Mouse (Mus musculus): ENCODE results near the gene Sorbs1. TPM values are rescaled to one million over a fixed set of nuclear protein-coding genes. Genes with fewer than 3 reads are reported as not detected.

The Sorbs1 gene
- polyA plus RNA-seq, 1 experiment from 2014 or later: 111 TPM

GRCm38 (mm10) chr19:40438907-40439306 is 74.7 kb downstream of the Sorbs1 start:
- Histone ChIP-seq H3K27ac (replicated peaks) (no peak overlapping the region), H3K9ac (ENCODE audit: low read length) (no peak overlapping the region), H3K4me1 (replicated peaks; ENCODE audit: control insufficient read depth, insufficient read depth) (peaks cover 16% of the 10 kb centered on the region; the same call in 1 of the 2 replicates), H3K4me3 (ENCODE audit: low read depth, low read length) (no peak overlapping the region), H3K4me2 (replicated peaks; ENCODE audit: low read depth) (no peak overlapping the region), H3K9me3 (ENCODE audit: control insufficient read depth, low read length) (no peaks in the 10 kb centered on the region), H3K27me3 (ENCODE audit: control insufficient read depth, insufficient read depth, low read length) (no peaks in the 10 kb centered on the region), H3K36me3 (ENCODE audit: control insufficient read depth, insufficient read depth, low read length) (no peaks in the 10 kb centered on the region)
- ATAC-seq (ENCODE audit: low FRiP score, low TSS enrichment) (no peak), DNase-seq (ENCODE audit: low spot score) (no peak)
- TF ChIP-seq EP300 (optimal IDR thresholded peaks at IDR 0.05) (no peak), CTCF (IDR thresholded peaks at IDR 0.05; ENCODE audit: low read depth) (no peak)
- 92% methylated on average over 10 of the region's 10 CpGs for WGBS

DNA sequence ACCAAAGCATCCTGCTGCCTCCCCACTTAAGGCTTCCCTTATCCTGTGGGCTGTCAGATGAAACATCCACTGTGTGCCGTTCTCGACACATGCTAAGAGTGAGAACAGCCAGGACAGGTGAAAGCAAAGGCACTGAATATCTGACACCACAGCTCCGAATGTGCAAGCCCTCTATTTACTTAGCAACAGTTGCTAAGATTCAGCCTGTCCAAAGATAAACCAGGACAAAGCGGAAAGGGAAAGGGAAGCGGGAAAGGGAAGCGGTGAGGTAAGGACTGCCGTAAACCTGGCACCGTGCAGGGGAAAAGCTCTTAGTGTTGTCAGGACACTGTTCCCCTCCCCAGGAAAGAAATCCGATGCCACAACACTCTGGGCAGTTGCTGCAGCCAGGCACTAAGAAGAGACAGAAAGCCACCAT is 75.9 kb downstream of the Sorbs1 start:
- 36% methylated on average over 9 of the region's 9 CpGs for WGBS
- H3K9ac ChIP-seq (ENCODE audit: low read length): no peak overlapping the region
- no peaks in the 10 kb centered on the region for H3K36me3 ChIP-seq (ENCODE audit: control insufficient read depth, insufficient read depth, low read length)
- no peaks in the 10 kb centered on the region for H3K27me3 ChIP-seq (ENCODE audit: control insufficient read depth, insufficient read depth, low read length)
- H3K4me1 ChIP-seq (replicated peaks; ENCODE audit: control insufficient read depth, insufficient read depth): peaks cover 16% of the 10 kb centered on the region; the same call in 1 of the 2 replicates
- no peak for TF ChIP-seq EP300 (optimal IDR thresholded peaks at IDR 0.05)
- TF ChIP-seq CTCF (IDR thresholded peaks at IDR 0.05; ENCODE audit: low read depth): no peak
- peak; percentile 39 for DNase-seq (ENCODE audit: low spot score)
- no peak overlapping the region for H3K4me3 ChIP-seq (ENCODE audit: low read depth, low read length)
- H3K4me2 ChIP-seq (replicated peaks; ENCODE audit: low read depth): 0 out of 2 replicates have a peak overlapping the region, but pooled peaks have one; percentile 9
- H3K27ac ChIP-seq (replicated peaks): peak overlapping the region; percentile 69
- no peaks in the 10 kb centered on the region for H3K9me3 ChIP-seq (ENCODE audit: control insufficient read depth, low read length)
- ATAC-seq (ENCODE audit: low FRiP score, low TSS enrichment): peak; percentile 80

DNA sequence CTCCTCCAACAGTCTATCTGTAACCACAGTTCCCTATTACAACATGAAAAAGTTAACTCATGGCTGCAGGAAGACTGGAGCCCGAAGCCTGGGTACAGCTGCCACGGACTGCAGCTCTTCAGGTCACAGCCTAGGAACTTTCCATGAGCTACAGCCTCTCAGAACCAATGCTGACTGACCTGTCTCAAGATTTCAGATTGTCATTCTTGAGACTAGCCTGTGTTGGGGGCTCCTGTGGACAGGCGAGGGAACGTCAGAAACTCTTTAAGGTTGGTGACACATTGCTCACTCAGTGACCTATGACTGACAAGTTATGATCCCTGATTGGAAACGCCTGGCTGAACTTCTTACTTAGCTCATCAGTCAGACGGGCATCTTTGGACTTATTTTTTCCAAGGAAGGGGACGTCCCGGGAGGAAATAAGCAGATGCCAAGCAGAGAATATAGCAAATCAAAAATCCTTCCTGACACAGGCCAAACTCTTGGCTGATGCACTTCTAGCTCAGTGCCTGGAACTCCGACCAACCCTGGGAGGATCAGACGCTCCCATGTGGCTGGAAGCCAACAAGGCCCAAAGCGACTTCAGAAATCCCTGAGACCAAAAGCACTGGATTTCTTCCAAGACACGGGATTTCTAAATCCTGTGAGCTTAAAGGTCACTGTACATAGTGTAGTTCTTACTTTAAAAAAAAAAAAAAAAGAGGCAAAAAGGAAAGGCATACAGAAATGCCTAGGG is 76.9 kb downstream of the Sorbs1 start:
- TF ChIP-seq CTCF (IDR thresholded peaks at IDR 0.05; ENCODE audit: low read depth): no peak
- TF ChIP-seq EP300 (optimal IDR thresholded peaks at IDR 0.05): no peak
- ATAC-seq (ENCODE audit: low FRiP score, low TSS enrichment): no peak
- WGBS: 34% methylated on average over 12 of the region's 12 CpGs

GRCm38 (mm10) chr19:40435797-40436196 is 77.8 kb downstream of the Sorbs1 start:
- H3K4me1 ChIP-seq (replicated peaks; ENCODE audit: control insufficient read depth, insufficient read depth): peaks cover 16% of the 10 kb centered on the region; the same call in 1 of the 2 replicates
- 79% methylated on average over 2 of the region's 2 CpGs for WGBS
- no peak overlapping the region for H3K9ac ChIP-seq (ENCODE audit: low read length)
- H3K36me3 ChIP-seq (ENCODE audit: control insufficient read depth, insufficient read depth, low read length): no peaks in the 10 kb centered on the region
- TF ChIP-seq CTCF (IDR thresholded peaks at IDR 0.05; ENCODE audit: low read depth) (no peak), EP300 (optimal IDR thresholded peaks at IDR 0.05) (no peak)
- no peak overlapping the region for H3K4me2 ChIP-seq (replicated peaks; ENCODE audit: low read depth)
- H3K27ac ChIP-seq (replicated peaks): no peak overlapping the region; the same call in 1 of the 2 replicates
- ATAC-seq (ENCODE audit: low FRiP score, low TSS enrichment) (no peak), DNase-seq (ENCODE audit: low spot score) (no peak)
- H3K4me3 ChIP-seq (ENCODE audit: low read depth, low read length): no peak overlapping the region
- no peaks in the 10 kb centered on the region for H3K27me3 ChIP-seq (ENCODE audit: control insufficient read depth, insufficient read depth, low read length)
- H3K9me3 ChIP-seq (ENCODE audit: control insufficient read depth, low read length): no peaks in the 10 kb centered on the region

More for the DNA sequence above, 76.9 kb downstream of the Sorbs1 start:
- Histone ChIP-seq H3K27me3 (ENCODE audit: control insufficient read depth, insufficient read depth, low read length) (no peaks in the 10 kb centered on the region), H3K9ac (ENCODE audit: low read length) (no peak overlapping the region), H3K4me2 (replicated peaks; ENCODE audit: low read depth) (no peak overlapping the region), H3K36me3 (ENCODE audit: control insufficient read depth, insufficient read depth, low read length) (no peaks in the 10 kb centered on the region), H3K4me1 (replicated peaks; ENCODE audit: control insufficient read depth, insufficient read depth) (peaks cover 16% of the 10 kb centered on the region; the same call in 1 of the 2 replicates), H3K4me3 (ENCODE audit: low read depth, low read length) (no peak overlapping the region), H3K27ac (replicated peaks) (peak overlapping the region; percentile 63; the same call in 1 of the 2 replicates), H3K9me3 (ENCODE audit: control insufficient read depth, low read length) (no peaks in the 10 kb centered on the region)
- DNase-seq (ENCODE audit: low spot score): peak; percentile 25

- H3K27me3 ChIP-seq (ENCODE audit: control insufficient read depth, insufficient read depth, low read length): no peaks in the 10 kb centered on the region
- ATAC-seq (ENCODE audit: low FRiP score, low TSS enrichment) (no peak), DNase-seq (ENCODE audit: low spot score) (no peak)
- no peak overlapping the region for H3K4me3 ChIP-seq (ENCODE audit: low read depth, low read length)
- H3K36me3 ChIP-seq (ENCODE audit: control insufficient read depth, insufficient read depth, low read length): no peaks in the 10 kb centered on the region
- no peaks in the 10 kb centered on the region for H3K9me3 ChIP-seq (ENCODE audit: control insufficient read depth, low read length)
- H3K4me1 ChIP-seq (replicated peaks; ENCODE audit: control insufficient read depth, insufficient read depth): peaks cover 16% of the 10 kb centered on the region; the same call in 1 of the 2 replicates
- no peak overlapping the region for H3K9ac ChIP-seq (ENCODE audit: low read length)
- TF ChIP-seq CTCF (IDR thresholded peaks at IDR 0.05; ENCODE audit: low read depth): 0 out of 2 replicates have a peak, but pooled peaks have one; percentile 3
- no peak for TF ChIP-seq EP300 (optimal IDR thresholded peaks at IDR 0.05)
- H3K4me2 ChIP-seq (replicated peaks; ENCODE audit: low read depth): no peak overlapping the region
- WGBS: 81% methylated on average over 7 of the region's 7 CpGs
- H3K27ac ChIP-seq (replicated peaks): peak overlapping the region; percentile 40; the same call in 1 of the 2 replicates
Observed at GRCm38 (mm10) chr19:40435045-40435444, 78.5 kb downstream of the Sorbs1 start.

Measured in stomach, postnatal 0 days (tissue).